Mouse (Mus musculus) E14TG2a.4 (cell line): ENCODE measurements around the gene Auts2.

Source experiments
- CTCF ChIP-seq: conservative IDR thresholded peaks from 2 replicates; pipeline ENCODE4 v1.5.1; 2014; ENCODE audit warnings: low read length
- NANOG ChIP-seq: IDR thresholded peaks from 2 replicates; pipeline ENCODE4 v1.6.1; 2014; ENCODE audit warnings: borderline replicate concordance, low read length, mixed read lengths

GRCm38 (mm10) chr5:131606786-131607185 lies 936.4 kb downstream of the Auts2 start:
- TF ChIP-seq CTCF = no peak
- TF ChIP-seq NANOG = no peak
